Mouse (Mus musculus) thymus, postnatal 0 days (tissue): Measurements from ENCODE around the gene F12. TPM values are rescaled to one million over a fixed set of nuclear protein-coding genes. Genes with fewer than 3 reads are reported as not detected.
A peak's percentile ranks its signal among the peaks of the same experiment; 100 is the strongest.
"Not testable (repeated sequence)": the region's sequence is repeated elsewhere in the genome, so short reads cannot be mapped to it uniquely, and the experiment has no call there.

Experiments used
- DNase-seq: peaks from one replicate; pipeline ENCODE4 v3.0.0-alpha.2; 2015; ENCODE audit warnings: low spot score
- polyA plus RNA-seq: library from polyadenylated mRNA; unstranded; fragments of >200 nt; fragmentation: Nextera tagmentation; extraction: Ambion mirVana; gene quantifications from 2 replicates; pipeline ENCODE4 v1.2.1, GENCODE M21; 2015

F12 gene
- polyA plus RNA-seq, 1 experiment from 2014 or later: 0.12 TPM

- peak; percentile 71 for DNase-seq
These were observed 23.3 kb upstream of the F12 start for GRCm38 (mm10) chr13:55449679-55450441.

DNA sequence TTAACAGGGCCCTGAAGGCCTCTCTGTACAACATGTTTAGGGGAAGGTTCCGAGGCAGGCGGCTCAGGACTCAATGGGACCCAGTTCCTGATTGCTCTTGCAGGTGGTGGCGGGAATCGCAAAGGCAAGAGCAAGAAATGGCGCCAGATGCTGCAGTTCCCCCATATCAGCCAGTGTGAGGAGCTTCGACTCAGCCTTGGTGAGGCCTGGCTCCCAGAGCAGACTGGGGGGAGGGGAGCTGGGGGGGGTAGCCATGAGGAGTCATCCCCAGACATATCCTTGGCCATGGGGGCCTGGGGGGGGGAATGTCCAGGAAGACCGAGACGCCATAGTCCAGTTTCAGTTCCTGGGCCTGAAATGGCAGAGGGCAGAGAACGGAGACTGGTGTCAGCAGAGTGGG lies 22.6 kb upstream of the F12 start:
- DNase-seq: peak; percentile 50

DNA sequence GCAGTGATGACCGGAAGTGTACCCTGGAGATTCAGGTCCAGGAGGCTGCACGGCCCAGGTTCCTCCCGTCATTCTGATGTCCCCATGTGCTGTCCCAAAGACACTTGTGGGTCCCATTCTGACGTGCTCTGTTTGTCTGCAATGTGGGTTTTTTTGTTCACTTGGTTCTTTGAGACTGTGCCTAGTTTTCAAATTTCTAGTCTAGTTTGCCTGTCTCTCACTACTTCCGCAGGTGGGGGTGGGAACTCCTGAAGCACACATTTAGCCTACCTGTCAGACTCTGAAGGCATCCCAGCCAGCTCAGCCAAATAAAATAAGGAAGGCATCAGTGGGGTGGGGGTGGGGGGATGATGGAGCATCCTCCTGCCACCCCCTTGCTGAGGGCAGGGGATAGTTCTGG lies 21.5 kb upstream of the F12 start:
- no peak for DNase-seq

GRCm38 (mm10) chr13:55447543-55447943 lies 20.9 kb upstream of the F12 start:
- DNase-seq: peak; percentile 82

DNA sequence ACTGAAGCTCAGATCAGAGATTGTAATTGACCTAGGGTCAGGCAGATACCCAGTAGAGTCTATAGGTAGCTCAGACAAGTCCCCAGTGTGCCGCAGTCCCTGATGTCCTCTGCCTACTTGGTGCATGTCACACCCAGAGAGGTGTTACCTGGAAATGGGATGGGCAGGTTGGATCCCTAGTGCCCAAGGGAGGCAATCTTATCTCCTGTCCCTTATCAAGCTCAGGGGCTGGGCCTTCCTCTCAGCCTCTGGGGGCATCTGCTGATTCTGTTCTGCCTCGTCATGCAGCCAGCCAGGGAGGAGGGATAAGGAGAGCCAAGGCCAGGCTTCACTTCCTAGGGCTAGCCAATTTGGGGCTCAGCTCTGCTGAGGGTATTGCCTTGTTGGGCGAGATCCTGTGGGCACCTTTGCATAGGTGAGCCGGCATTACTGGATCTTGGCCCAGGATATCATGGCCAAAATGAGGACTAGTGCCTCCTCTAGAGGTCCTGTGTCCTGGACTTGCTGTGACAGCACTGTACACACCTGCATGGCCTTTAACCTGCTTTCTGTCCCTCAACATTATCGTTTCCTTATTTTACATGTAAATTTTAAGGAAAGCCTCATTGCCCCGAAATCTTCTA lies 20.0 kb upstream of the F12 start:
- DNase-seq: no peak

DNA sequence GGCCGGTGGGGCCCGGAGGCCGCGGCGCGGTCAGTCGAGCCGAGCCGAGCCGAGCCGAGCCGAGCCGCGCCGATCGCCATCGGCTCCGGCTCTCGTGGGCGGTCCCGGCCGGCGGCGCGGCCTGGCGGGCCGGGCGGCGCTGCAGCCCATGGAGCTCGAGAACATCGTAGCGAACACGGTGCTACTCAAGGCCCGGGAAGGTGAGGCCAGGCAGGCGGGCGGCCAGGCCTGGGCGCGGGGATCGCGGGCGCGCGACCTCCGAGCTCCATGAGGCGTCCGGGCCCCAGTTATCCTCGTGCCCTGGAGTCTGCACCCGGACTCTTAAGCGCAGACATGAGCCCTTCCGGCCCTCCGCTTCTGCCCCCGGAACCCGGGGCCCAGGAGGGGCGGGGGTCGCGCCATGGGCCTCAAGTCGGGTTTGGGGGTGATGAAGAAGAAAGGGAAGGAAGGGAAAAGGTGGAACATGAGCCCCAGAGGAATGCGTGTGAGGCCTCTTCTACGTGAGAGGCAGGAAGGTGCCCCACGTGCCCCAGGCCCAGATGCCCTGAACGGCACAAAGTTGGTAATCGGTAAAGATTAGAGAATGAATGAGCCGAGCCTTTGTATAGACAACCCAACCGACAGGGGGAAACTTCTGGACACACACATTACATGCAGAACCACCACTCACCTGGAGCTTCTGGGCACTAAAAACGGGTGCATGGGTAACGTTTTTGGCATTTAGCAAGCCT lies 18.9 kb upstream of the F12 start:
- DNase-seq: peak; percentile 56

DNA sequence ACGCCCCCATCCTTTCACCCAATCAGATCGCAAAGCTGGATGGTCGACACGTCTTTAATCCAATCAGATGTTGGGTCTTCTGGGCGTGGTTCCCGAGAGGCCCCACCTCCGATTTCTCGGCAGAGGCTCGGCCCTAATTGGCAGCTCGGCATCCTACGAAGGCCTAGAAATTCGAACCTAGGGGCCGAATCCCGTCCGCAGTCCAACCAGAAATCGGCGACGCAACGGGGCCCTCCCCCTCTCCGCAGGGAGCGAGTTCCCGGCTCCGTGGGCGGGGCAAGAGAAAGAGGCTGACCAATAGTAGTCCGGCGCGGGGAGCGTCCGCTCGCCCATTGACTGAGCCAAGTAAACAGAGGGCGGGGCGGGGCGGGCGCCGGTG lies 18.3 kb upstream of the F12 start, which contains the start of gene Grk6:
Grk6 (plus strand) TSS at position 136 of the 379 bp plus-strand sequence.
- DNase-seq: peak; percentile 99

DNA sequence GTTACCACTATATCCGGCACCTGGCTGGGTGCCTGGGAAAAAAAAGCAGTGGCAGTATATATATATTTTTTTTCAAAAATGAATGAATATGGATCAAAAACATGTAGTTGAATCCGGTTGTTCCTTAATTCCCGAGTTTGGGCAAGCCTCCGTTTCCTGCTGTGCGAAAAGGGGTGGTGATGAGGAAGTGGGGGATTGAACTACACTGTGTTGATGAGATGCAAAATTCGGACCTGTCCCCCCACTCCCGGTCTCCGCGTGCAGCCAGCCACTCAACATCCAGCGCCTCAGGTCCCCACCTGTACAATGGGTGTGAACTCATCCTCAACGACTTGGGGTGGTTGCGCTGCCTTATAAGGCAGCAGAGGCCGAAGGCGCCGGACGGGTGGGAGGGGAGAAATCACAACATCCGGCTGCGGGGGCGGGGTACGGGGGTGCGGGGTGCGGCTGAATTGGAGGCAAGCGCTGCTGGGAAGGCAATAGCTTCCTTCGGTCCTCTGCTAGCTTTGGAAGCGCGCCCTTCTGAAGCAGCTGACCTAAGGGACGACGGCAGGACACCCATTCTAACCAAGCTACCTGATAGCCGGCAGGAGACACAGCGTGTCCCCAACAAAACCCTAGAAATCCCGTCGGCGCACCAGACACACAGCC lies 17.8 kb upstream of the F12 start:
- DNase-seq: peak; percentile 77

- peak; percentile 45 for DNase-seq
These were observed 17.2 kb upstream of the F12 start for GRCm38 (mm10) chr13:55443799-55444285.

- DNase-seq: not testable (repeated sequence)
These were observed 10.6 kb upstream of the F12 start for GRCm38 (mm10) chr13:55437111-55437629.

DNA sequence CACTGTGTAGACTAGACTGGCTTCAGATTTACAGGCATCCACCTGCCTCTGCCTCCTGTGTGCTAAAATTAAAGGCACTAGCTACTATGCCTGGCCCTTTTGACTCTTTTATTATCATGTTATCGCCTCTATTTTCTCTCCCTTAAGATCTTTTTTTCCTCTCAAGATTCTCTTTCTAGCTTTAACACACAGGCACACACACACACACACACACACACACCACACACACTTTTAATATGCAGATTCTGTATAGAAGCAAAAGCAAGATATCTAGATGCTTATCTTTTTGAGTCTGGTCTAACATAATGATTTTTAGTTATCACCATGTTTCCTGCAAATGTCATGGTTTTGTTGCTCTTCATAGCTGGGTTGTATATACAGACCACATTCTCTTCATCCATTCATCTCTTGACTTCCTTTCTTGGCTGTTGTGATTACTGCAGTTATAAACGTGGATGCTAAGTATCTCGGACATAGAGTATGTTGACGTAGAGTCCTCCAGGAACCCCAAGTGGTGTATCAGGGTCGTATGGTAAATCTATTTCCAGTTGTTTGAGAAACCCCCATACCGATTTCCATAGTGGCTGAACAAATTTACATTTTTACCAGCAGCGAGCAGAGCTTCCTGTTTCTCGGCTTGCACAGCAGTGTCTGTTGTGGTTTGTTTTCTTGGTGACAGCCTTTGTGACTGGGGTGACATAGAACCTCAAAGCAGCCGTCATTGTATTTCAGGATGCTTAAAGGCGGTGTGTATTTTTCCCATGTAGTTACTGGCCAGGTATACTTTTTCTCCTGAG lies 5.5 kb upstream of the F12 start:
- peak; percentile 88 for DNase-seq

DNA sequence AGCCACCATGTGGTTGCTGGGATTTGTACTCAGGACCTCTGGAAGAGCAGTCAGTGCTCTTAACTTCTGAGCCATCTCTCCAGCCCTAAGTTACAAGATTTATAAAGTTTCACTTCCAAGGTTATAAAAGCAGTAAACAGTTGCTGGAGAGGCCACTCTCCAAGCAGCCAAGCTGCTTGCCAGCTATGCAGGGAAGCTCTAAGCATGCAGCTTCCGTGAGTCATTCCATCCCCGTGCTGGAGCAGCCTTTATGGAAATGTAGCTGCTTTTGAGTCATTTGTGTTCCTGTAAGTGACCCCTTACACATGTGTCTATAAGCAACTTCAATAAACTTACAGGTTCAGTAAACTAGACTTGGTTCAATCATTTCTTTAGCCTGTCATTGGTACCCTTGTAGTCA lies 4.0 kb upstream of the F12 start:
- no peak for DNase-seq

DNA sequence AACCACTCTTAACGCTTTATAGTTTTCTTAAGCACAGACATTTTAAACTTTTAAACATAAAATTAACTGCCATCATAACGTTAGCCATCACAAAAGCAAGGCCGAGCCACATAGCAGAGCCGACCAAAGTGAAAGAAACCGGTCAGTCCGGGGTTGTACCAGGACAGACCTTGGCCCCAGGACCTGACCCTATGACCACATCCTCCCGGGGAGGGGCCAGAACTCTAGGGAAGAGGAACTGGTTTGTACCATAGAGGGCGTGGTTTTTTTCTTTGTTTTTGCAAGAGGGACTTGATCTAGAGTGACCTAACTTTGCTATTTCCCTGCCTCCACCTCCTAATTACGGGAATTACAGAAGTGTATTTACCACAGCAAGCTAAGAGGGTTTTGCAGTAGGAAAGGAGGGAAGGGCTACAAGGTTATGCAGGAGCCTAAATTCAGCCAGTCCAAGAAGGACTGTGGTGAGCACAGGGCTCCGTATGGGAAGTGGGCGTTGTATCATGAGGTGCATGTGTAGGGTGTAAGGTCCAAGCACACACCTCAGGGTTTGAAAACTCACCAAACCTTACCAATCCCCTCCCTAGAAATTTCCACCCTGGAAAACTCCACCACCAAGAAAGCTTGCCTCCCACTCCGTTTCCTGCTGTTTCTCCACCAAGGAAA lies 2.8 kb upstream of the F12 start:
- DNase-seq: no peak

- DNase-seq: peak; percentile 84
These were observed 5.4 kb downstream of the F12 start for GRCm38 (mm10) chr13:55420933-55421800.

- no peak for DNase-seq
These were observed 6.3 kb downstream of the F12 start for GRCm38 (mm10) chr13:55420018-55420932.

DNA sequence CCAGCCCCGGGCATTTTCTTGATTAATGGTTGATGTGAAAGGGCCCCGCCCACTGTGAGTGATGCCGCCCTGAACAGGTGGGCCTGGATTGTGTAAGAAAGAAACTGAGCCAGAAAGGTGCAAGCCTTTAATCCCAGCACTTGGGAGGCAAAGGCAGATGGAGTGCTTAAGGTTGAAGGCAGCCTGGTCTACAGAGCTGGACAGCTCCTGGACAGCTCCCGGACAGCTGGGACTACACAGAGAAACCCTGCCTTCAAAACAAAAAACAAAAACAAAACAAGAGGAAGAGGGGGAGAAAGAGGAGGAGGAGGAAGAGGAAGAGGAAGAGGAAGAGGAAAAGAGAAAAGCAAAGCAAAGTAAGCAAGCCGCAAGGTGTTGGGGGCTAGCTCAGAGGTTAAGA lies 7.5 kb downstream of the F12 start:
- no peak for DNase-seq

- peak; percentile 86 for DNase-seq
These were observed 8.6 kb downstream of the F12 start for GRCm38 (mm10) chr13:55418004-55418403.
